Mouse (Mus musculus) liver, postnatal 0 days (tissue): ENCODE results near the gene Ppp1r9b. TPM values are rescaled to one million over a fixed set of nuclear protein-coding genes. Genes with fewer than 3 reads are reported as not detected.

Experiments
- ATAC-seq: fragments of 200-750 bp; cut with Nextera tagmentation; 2 replicates; pipeline ENCODE4 v1.8.0; 2017; ENCODE audit warnings: mild to moderate bottlenecking, moderate library complexity
- DNase-seq: peaks from one replicate; pipeline ENCODE4 v3.0.0-alpha.2; 2016
- H3K27ac ChIP-seq: fragments of 300-500 bp; sonication (generic); 2 replicates; pipeline ENCODE4 v1.5.1; 2014; ENCODE audit warnings: antibody characterized with exemption, moderate library complexity, mild to moderate bottlenecking, low read depth
- H3K27me3 ChIP-seq: fragments of 300-500 bp; sonication (generic); 2 replicates; pipeline ENCODE4 v1.6.1; 2014; ENCODE audit warnings: low read length, control low read depth, mixed read lengths; ENCODE audit not compliant: insufficient read depth
- H3K36me3 ChIP-seq: fragments of 300-500 bp; sonication (generic); replicated peaks from 2 replicates; pipeline ENCODE4 v1.6.1; 2014; ENCODE audit warnings: mild to moderate bottlenecking, control low read depth, low read length, moderate library complexity, mixed read lengths; ENCODE audit not compliant: insufficient read depth
- H3K4me1 ChIP-seq: fragments of 300-500 bp; sonication (generic); 2 replicates; pipeline ENCODE4 v1.6.1; 2014; ENCODE audit warnings: antibody characterized with exemption, mild to moderate bottlenecking, control low read depth; ENCODE audit not compliant: insufficient read depth
- H3K4me2 ChIP-seq: fragments of 300-500 bp; sonication (generic); 2 replicates; pipeline ENCODE4 v1.6.1; 2014; ENCODE audit warnings: low read depth, mild to moderate bottlenecking, low read length, moderate library complexity, mixed read lengths
- H3K4me3 ChIP-seq: fragments of 300-500 bp; sonication (generic); 2 replicates; pipeline ENCODE4 v1.5.1; 2014; ENCODE audit warnings: low read depth, low read length
- H3K9ac ChIP-seq: fragments of 300-500 bp; sonication (generic); replicated peaks from 2 replicates; pipeline ENCODE4 v1.6.1; 2014; ENCODE audit warnings: mild to moderate bottlenecking, moderate library complexity
- H3K9me3 ChIP-seq: fragments of 300-500 bp; sonication (generic); 2 replicates; pipeline ENCODE4 v1.6.1; 2016; ENCODE audit warnings: mild to moderate bottlenecking, control low read depth, low read length, mixed read lengths
- CTCF ChIP-seq: sonication (generic); IDR thresholded peaks from 2 replicates; pipeline ENCODE4 v1.5.1; 2016; ENCODE audit warnings: antibody characterized with exemption, low read depth
- EP300 ChIP-seq: IDR thresholded peaks from 2 replicates; pipeline ENCODE4 v1.6.1; 2016; ENCODE audit warnings: antibody characterized with exemption, low read depth, mild to moderate bottlenecking
- WGBS: fragments of 180-500 bp; shearing (Covaris S2); extraction: QIAGEN DNeasy Blood & Tissue Kit; methylation state at CpG from one replicate; pipeline ENCODE4 v1.1.7; 2014; ENCODE audit not compliant: insufficient replicate concordance; 5-methylcytosine and 5-hydroxymethylcytosine counted together
- polyA plus RNA-seq: library from polyadenylated mRNA; unstranded; fragments of >200 nt; fragmentation: Nextera tagmentation; extraction: Ambion mirVana; gene quantifications from 2 replicates; pipeline ENCODE4 v1.2.1, GENCODE M21; 2015

Ppp1r9b gene
- polyA plus RNA-seq, 1 experiment from 2014 or later, result 6.1 TPM

- H3K4me1 ChIP-seq, result no peaks in the 10 kb centered on the region
- no peak for ATAC-seq
- peaks cover 10% of the 10 kb centered on the region for H3K27me3 ChIP-seq
- no peaks in the 10 kb centered on the region for H3K9me3 ChIP-seq
- H3K9ac ChIP-seq, result no peak overlapping the region
- no peak overlapping the region for H3K4me3 ChIP-seq
- H3K27ac ChIP-seq, result no peak overlapping the region
- TF ChIP-seq EP300, result no peak
- TF ChIP-seq CTCF, result no peak
- no peak overlapping the region for H3K4me2 ChIP-seq
- no peak for DNase-seq
- 61% methylated on average over 12 of the region's 12 CpGs for WGBS
- H3K36me3 ChIP-seq, result no peaks in the 10 kb centered on the region
Observed at GRCm38 (mm10) chr11:94945236-94945635, 45.6 kb upstream of the Ppp1r9b start.

GRCm38 (mm10) chr11:94952169-94952568 is 38.7 kb upstream of the Ppp1r9b start:
- no peak overlapping the region for H3K4me3 ChIP-seq
- H3K9me3 ChIP-seq, result no peaks in the 10 kb centered on the region
- WGBS, result 30% methylated on average over 6 of the region's 6 CpGs
- no peak overlapping the region for H3K27ac ChIP-seq
- H3K27me3 ChIP-seq, result 0 out of 2 replicates have a peak, but pooled peaks cover 2% of the 10 kb centered on the region
- H3K36me3 ChIP-seq, result no peaks in the 10 kb centered on the region
- H3K4me1 ChIP-seq, result no peaks in the 10 kb centered on the region
- DNase-seq, result peak; percentile 11
- no peak for ATAC-seq
- no peak overlapping the region for H3K4me2 ChIP-seq
- TF ChIP-seq EP300 (no peak), CTCF (no peak)
- H3K9ac ChIP-seq, result no peak overlapping the region

- WGBS, result 67% methylated on average over 9 of the region's 9 CpGs
- no peak for ATAC-seq
- no peak overlapping the region for H3K27ac ChIP-seq
- no peaks in the 10 kb centered on the region for H3K9me3 ChIP-seq
- H3K9ac ChIP-seq, result no peak overlapping the region
- no peaks in the 10 kb centered on the region for H3K36me3 ChIP-seq
- H3K4me3 ChIP-seq, result no peak overlapping the region
- TF ChIP-seq CTCF, result no peak
- TF ChIP-seq EP300, result no peak
- H3K27me3 ChIP-seq, result 0 out of 2 replicates have a peak, but pooled peaks cover 2% of the 10 kb centered on the region
- H3K4me2 ChIP-seq, result no peak overlapping the region
- DNase-seq, result no peak
- no peaks in the 10 kb centered on the region for H3K4me1 ChIP-seq
Observed at GRCm38 (mm10) chr11:94955103-94955502, 35.7 kb upstream of the Ppp1r9b start.

- no peak for ATAC-seq
- WGBS, result 71% methylated on average over 9 of the region's 9 CpGs
Observed at GRCm38 (mm10) chr11:94957693-94958064, 33.2 kb upstream of the Ppp1r9b start.

GRCm38 (mm10) chr11:94958065-94958858 is 32.6 kb upstream of the Ppp1r9b start:
- Histone ChIP-seq H3K4me2 (no peak overlapping the region), H3K36me3 (no peaks in the 10 kb centered on the region), H3K9me3 (no peaks in the 10 kb centered on the region), H3K27ac (no peak overlapping the region), H3K4me1 (no peaks in the 10 kb centered on the region), H3K9ac (no peak overlapping the region), H3K4me3 (no peak overlapping the region), H3K27me3 (no peaks in the 10 kb centered on the region)
- TF ChIP-seq CTCF, result no peak
- no peak for TF ChIP-seq EP300
- WGBS, result 25% methylated on average over 8 of the region's 8 CpGs
- DNase-seq (peak; percentile 13), ATAC-seq (no peak)

More at GRCm38 (mm10) chr11:94957693-94958064, 33.2 kb upstream of the Ppp1r9b start:
- H3K27me3 ChIP-seq, result 0 out of 2 replicates have a peak, but pooled peaks cover under 1% of the 10 kb centered on the region
- H3K9ac ChIP-seq, result no peak overlapping the region
- no peaks in the 10 kb centered on the region for H3K9me3 ChIP-seq
- peak; percentile 12 for DNase-seq
- no peaks in the 10 kb centered on the region for H3K36me3 ChIP-seq
- no peak overlapping the region for H3K4me2 ChIP-seq
- H3K4me3 ChIP-seq, result no peak overlapping the region
- no peak for TF ChIP-seq CTCF
- TF ChIP-seq EP300, result no peak
- H3K27ac ChIP-seq, result no peak overlapping the region
- H3K4me1 ChIP-seq, result no peaks in the 10 kb centered on the region

- TF ChIP-seq EP300 (no peak), CTCF (no peak)
- H3K9me3 ChIP-seq, result no peaks in the 10 kb centered on the region
- 57% methylated on average over 5 of the region's 5 CpGs for WGBS
- no peaks in the 10 kb centered on the region for H3K36me3 ChIP-seq
- H3K27me3 ChIP-seq, result 0 out of 2 replicates have a peak, but pooled peaks cover 4% of the 10 kb centered on the region
- no peak overlapping the region for H3K4me3 ChIP-seq
- ATAC-seq (no peak), DNase-seq (no peak)
- no peaks in the 10 kb centered on the region for H3K4me1 ChIP-seq
- no peak overlapping the region for H3K4me2 ChIP-seq
- no peak overlapping the region for H3K9ac ChIP-seq
- H3K27ac ChIP-seq, result no peak overlapping the region
Observed at GRCm38 (mm10) chr11:94962534-94963101, 28.2 kb upstream of the Ppp1r9b start.
